Mouse (Mus musculus) kidney, embryonic 14.5 days (tissue): ENCODE results near the gene Gm11084. TPM values are rescaled to one million over a fixed set of nuclear protein-coding genes. Genes with fewer than 3 reads are reported as not detected.

Source experiments
- ATAC-seq: fragments of 200-750 bp; cut with Nextera tagmentation; 2 replicates; pipeline ENCODE4 v1.8.0; 2017; ENCODE audit warnings: moderate number of reproducible peaks, mild to moderate bottlenecking, moderate TSS enrichment, moderate library complexity; ENCODE audit not compliant: low FRiP score, low TSS enrichment
- H3K27ac ChIP-seq: fragments of 300-500 bp; sonication (generic); 2 replicates; pipeline ENCODE4 v1.5.1; 2014; ENCODE audit warnings: low read depth, mild to moderate bottlenecking, low read length, moderate library complexity, mixed read lengths
- H3K27me3 ChIP-seq: fragments of 300-500 bp; sonication (generic); 2 replicates; pipeline ENCODE4 v1.6.1; 2014; ENCODE audit warnings: mild to moderate bottlenecking, low read length; ENCODE audit not compliant: control insufficient read depth, insufficient read depth
- H3K36me3 ChIP-seq: fragments of 300-500 bp; sonication (generic); 2 replicates; pipeline ENCODE4 v1.6.1; 2014; ENCODE audit warnings: low read length, mixed read lengths; ENCODE audit not compliant: control insufficient read depth, insufficient read depth
- H3K4me1 ChIP-seq: fragments of 300-500 bp; sonication (generic); 2 replicates; pipeline ENCODE4 v1.6.1; 2014; ENCODE audit warnings: low read length, mixed read lengths; ENCODE audit not compliant: control insufficient read depth, insufficient read depth
- H3K4me2 ChIP-seq: fragments of 300-500 bp; sonication (generic); replicated peaks from 2 replicates; pipeline ENCODE4 v1.6.1; 2014; ENCODE audit warnings: low read depth, mild to moderate bottlenecking, low read length
- H3K4me3 ChIP-seq: fragments of 300-500 bp; sonication (generic); 2 replicates; pipeline ENCODE4 v1.5.1; 2014; ENCODE audit warnings: mild to moderate bottlenecking, low read length
- H3K9ac ChIP-seq: fragments of 300-500 bp; sonication (generic); 2 replicates; pipeline ENCODE4 v1.6.1; 2014; ENCODE audit warnings: low read depth, mild to moderate bottlenecking, low read length, moderate library complexity
- H3K9me3 ChIP-seq: fragments of 300-500 bp; sonication (generic); 2 replicates; pipeline ENCODE4 v1.6.1; 2016; ENCODE audit warnings: low read length; ENCODE audit not compliant: control insufficient read depth
- WGBS: fragments of 180-500 bp; shearing (Covaris S2); extraction: QIAGEN DNeasy Blood & Tissue Kit; methylation state at CpG from one replicate; pipeline ENCODE4 v1.1.7; 2014; 5-methylcytosine and 5-hydroxymethylcytosine counted together
- polyA plus RNA-seq: library from polyadenylated mRNA; unstranded; fragments of >200 nt; fragmentation: Nextera tagmentation; extraction: Ambion mirVana; gene quantifications from 2 replicates; pipeline ENCODE4 v1.2.1, GENCODE M21; 2014

Gene Gm11084
- polyA plus RNA-seq, 1 experiment from 2014 or later = not detected

- no peaks in the 10 kb centered on the region for H3K27me3 ChIP-seq
- H3K4me3 ChIP-seq = no peak overlapping the region
- H3K27ac ChIP-seq = no peak overlapping the region
- no peak for ATAC-seq
- no peaks in the 10 kb centered on the region for H3K4me1 ChIP-seq
- H3K36me3 ChIP-seq = no peaks in the 10 kb centered on the region
- 73% methylated on average over 19 of the region's 20 CpGs for WGBS
- H3K4me2 ChIP-seq = no peak overlapping the region
- no peak overlapping the region for H3K9ac ChIP-seq
- H3K9me3 ChIP-seq = peaks cover 13% of the 10 kb centered on the region
These were observed 26.1 kb upstream of the Gm11084 start for GRCm38 (mm10) chr2:73012636-73013035.

GRCm38 (mm10) chr2:73007472-73007871 is 21.0 kb upstream of the Gm11084 start:
- no peak for ATAC-seq
- Histone ChIP-seq H3K4me1 (peaks cover 12% of the 10 kb centered on the region; the same call in 1 of the 2 replicates), H3K9me3 (peaks cover 13% of the 10 kb centered on the region), H3K4me3 (no peak overlapping the region), H3K27me3 (no peaks in the 10 kb centered on the region), H3K27ac (no peak overlapping the region), H3K4me2 (no peak overlapping the region), H3K36me3 (no peaks in the 10 kb centered on the region), H3K9ac (no peak overlapping the region)
- 93% methylated on average over 9 of the region's 9 CpGs for WGBS

- Histone ChIP-seq H3K9me3 (peaks cover 11% of the 10 kb centered on the region), H3K4me2 (no peak overlapping the region), H3K36me3 (no peaks in the 10 kb centered on the region), H3K9ac (no peak overlapping the region), H3K27ac (no peak overlapping the region; the same call in 1 of the 2 replicates), H3K4me3 (no peak overlapping the region), H3K4me1 (peaks cover 12% of the 10 kb centered on the region; the same call in 1 of the 2 replicates), H3K27me3 (no peaks in the 10 kb centered on the region)
- WGBS = 51% methylated on average over 3 of the region's 3 CpGs
- no peak for ATAC-seq
These were observed 19.3 kb upstream of the Gm11084 start for GRCm38 (mm10) chr2:73005611-73006515.

GRCm38 (mm10) chr2:73003751-73004717 is 17.5 kb upstream of the Gm11084 start:
- no peaks in the 10 kb centered on the region for H3K27me3 ChIP-seq
- 0 out of 2 replicates have a peak overlapping the region, but pooled peaks have one; percentile 2 for H3K4me3 ChIP-seq
- H3K9me3 ChIP-seq = no peaks in the 10 kb centered on the region
- peak; percentile 78 for ATAC-seq
- peaks cover 12% of the 10 kb centered on the region; the same call in 1 of the 2 replicates for H3K4me1 ChIP-seq
- H3K4me2 ChIP-seq = peak overlapping the region; percentile 12
- WGBS = 30% methylated on average over 23 of the region's 24 CpGs
- peak overlapping the region; percentile 1; the same call in 1 of the 2 replicates for H3K9ac ChIP-seq
- H3K27ac ChIP-seq = peak overlapping the region; percentile 71
- no peaks in the 10 kb centered on the region for H3K36me3 ChIP-seq

- ATAC-seq = no peak
- no peak overlapping the region for H3K9ac ChIP-seq
- H3K4me3 ChIP-seq = no peak overlapping the region
- no peaks in the 10 kb centered on the region for H3K9me3 ChIP-seq
- no peak overlapping the region for H3K4me2 ChIP-seq
- 49% methylated on average over 9 of the region's 12 CpGs for WGBS
- H3K27me3 ChIP-seq = no peaks in the 10 kb centered on the region
- H3K4me1 ChIP-seq = peaks cover 12% of the 10 kb centered on the region; the same call in 1 of the 2 replicates
- H3K27ac ChIP-seq = no peak overlapping the region; the same call in 1 of the 2 replicates
- H3K36me3 ChIP-seq = no peaks in the 10 kb centered on the region
These were observed 16.5 kb upstream of the Gm11084 start for GRCm38 (mm10) chr2:73003049-73003448.

- ATAC-seq = no peak
- WGBS = 88% methylated on average over 6 of the region's 6 CpGs
- no peak overlapping the region for H3K4me2 ChIP-seq
- no peaks in the 10 kb centered on the region for H3K36me3 ChIP-seq
- peaks cover 12% of the 10 kb centered on the region; the same call in 1 of the 2 replicates for H3K4me1 ChIP-seq
- no peak overlapping the region for H3K4me3 ChIP-seq
- H3K27me3 ChIP-seq = no peaks in the 10 kb centered on the region
- H3K9ac ChIP-seq = no peak overlapping the region
- H3K27ac ChIP-seq = no peak overlapping the region
- no peaks in the 10 kb centered on the region for H3K9me3 ChIP-seq
These were observed 15.9 kb upstream of the Gm11084 start for GRCm38 (mm10) chr2:73002451-73002850.

- no peak overlapping the region for H3K4me2 ChIP-seq
- no peaks in the 10 kb centered on the region for H3K9me3 ChIP-seq
- no peak overlapping the region for H3K27ac ChIP-seq
- peaks cover 12% of the 10 kb centered on the region; the same call in 1 of the 2 replicates for H3K4me1 ChIP-seq
- ATAC-seq = no peak
- no peak overlapping the region for H3K9ac ChIP-seq
- no peak overlapping the region for H3K4me3 ChIP-seq
- 85% methylated on average over 5 of the region's 5 CpGs for WGBS
- no peaks in the 10 kb centered on the region for H3K36me3 ChIP-seq
- H3K27me3 ChIP-seq = no peaks in the 10 kb centered on the region
These were observed 15.5 kb upstream of the Gm11084 start for GRCm38 (mm10) chr2:73001994-73002393.

- H3K4me2 ChIP-seq = no peak overlapping the region
- H3K36me3 ChIP-seq = no peaks in the 10 kb centered on the region
- WGBS = 67% methylated on average over 8 of the region's 8 CpGs
- no peak for ATAC-seq
- H3K9ac ChIP-seq = no peak overlapping the region
- no peaks in the 10 kb centered on the region for H3K9me3 ChIP-seq
- H3K4me1 ChIP-seq = peaks cover 15% of the 10 kb centered on the region; the same call in 1 of the 2 replicates
- H3K4me3 ChIP-seq = no peak overlapping the region
- H3K27me3 ChIP-seq = no peaks in the 10 kb centered on the region
- no peak overlapping the region for H3K27ac ChIP-seq
These were observed 13.7 kb upstream of the Gm11084 start for GRCm38 (mm10) chr2:73000194-73000593.
